Mouse (Mus musculus) adrenal gland, postnatal 4 days (tissue): Measurements from ENCODE around the gene Prss29. TPM values are rescaled to one million over a fixed set of nuclear protein-coding genes. Genes with fewer than 3 reads are reported as not detected.

ENCODE experiments used
- DNase-seq, 2 experiments: peaks; one replicate each; pipeline ENCODE4 v3.0.0; 2021 to 2022; ENCODE audit warnings: low spot score in 2 of 2, mixed read lengths in 2 of 2
- long read RNA-seq, 2 experiments: library from polyadenylated mRNA; stranded (forward); transcript quantifications; one replicate each; pipeline ENCODE4 v2.0.0; 2021
- total RNA-seq, 2 experiments: library from RNA; stranded (reverse); gene quantifications; 2 replicates each; pipeline ENCODE4 v1.2.3; 2021

The Prss29 gene
- total RNA-seq, result not detected
- long read RNA-seq, experiment 1, result 0 reads
- long read RNA-seq, experiment 2, result 0 reads

- DNase-seq, result no peak
Observed at GRCm38 (mm10) chr17:25318354-25318753, at the start of gene Prss29. Prss29 (plus strand) TSS chr17:25318654.

- DNase-seq, result no peak
Observed at GRCm38 (mm10) chr17:25270795-25271335, 47.6 kb upstream of the Prss29 start.

GRCm38 (mm10) chr17:25272326-25272725 is 46.1 kb upstream of the Prss29 start:
- no peak for DNase-seq

- DNase-seq, result peak in 1 of 2 experiments; percentile 77
Observed at GRCm38 (mm10) chr17:25272951-25273705, 45.3 kb upstream of the Prss29 start.

GRCm38 (mm10) chr17:25273706-25274501 is 44.5 kb upstream of the Prss29 start:
- DNase-seq, result peak; percentile 83 to 90

- DNase-seq, result no peak
Observed at GRCm38 (mm10) chr17:25274571-25275346, 43.7 kb upstream of the Prss29 start, which contains the start of gene Ube2i. Ube2i (minus strand) TSS chr17:25274622.

- DNase-seq, result no peak
Observed at GRCm38 (mm10) chr17:25275833-25276232, 42.6 kb upstream of the Prss29 start.

- no peak for DNase-seq
Observed at GRCm38 (mm10) chr17:25282133-25282532, 36.3 kb upstream of the Prss29 start.

GRCm38 (mm10) chr17:25285033-25285432 is 33.4 kb upstream of the Prss29 start:
- peak in 1 of 2 experiments; percentile 46 for DNase-seq

GRCm38 (mm10) chr17:25288842-25289241 is 29.6 kb upstream of the Prss29 start:
- DNase-seq, result no peak

GRCm38 (mm10) chr17:25290411-25290810 is 28.0 kb upstream of the Prss29 start:
- DNase-seq, result no peak

- no peak for DNase-seq
Observed at GRCm38 (mm10) chr17:25293495-25293894, 25.0 kb upstream of the Prss29 start.

- no peak for DNase-seq
Observed at GRCm38 (mm10) chr17:25294111-25294510, 24.3 kb upstream of the Prss29 start.

- no peak for DNase-seq
Observed at GRCm38 (mm10) chr17:25298094-25298493, 20.4 kb upstream of the Prss29 start, which contains the start of gene Prss34. Prss34 (plus strand) TSS chr17:25298394.

GRCm38 (mm10) chr17:25308346-25308745 is 10.1 kb upstream of the Prss29 start, which contains the start of gene Prss28:
Prss28 (plus strand) TSS chr17:25308646.
- no peak for DNase-seq

GRCm38 (mm10) chr17:25320819-25321218 is 2.4 kb downstream of the Prss29 start:
- no peak for DNase-seq

GRCm38 (mm10) chr17:25322930-25323329 is 4.5 kb downstream of the Prss29 start:
- DNase-seq, result no peak

- no peak for DNase-seq
Observed at GRCm38 (mm10) chr17:25332321-25332720, 13.9 kb downstream of the Prss29 start.

- DNase-seq, result peak; percentile 42 to 45
Observed at GRCm38 (mm10) chr17:25333943-25334342, 15.5 kb downstream of the Prss29 start.

GRCm38 (mm10) chr17:25338218-25338617 is 19.8 kb downstream of the Prss29 start:
- no peak for DNase-seq

GRCm38 (mm10) chr17:25340003-25340402 is 21.5 kb downstream of the Prss29 start:
- no peak for DNase-seq
